8 mouse cellular contexts compared by ENCODE assay signal in the genomic region with DNA sequence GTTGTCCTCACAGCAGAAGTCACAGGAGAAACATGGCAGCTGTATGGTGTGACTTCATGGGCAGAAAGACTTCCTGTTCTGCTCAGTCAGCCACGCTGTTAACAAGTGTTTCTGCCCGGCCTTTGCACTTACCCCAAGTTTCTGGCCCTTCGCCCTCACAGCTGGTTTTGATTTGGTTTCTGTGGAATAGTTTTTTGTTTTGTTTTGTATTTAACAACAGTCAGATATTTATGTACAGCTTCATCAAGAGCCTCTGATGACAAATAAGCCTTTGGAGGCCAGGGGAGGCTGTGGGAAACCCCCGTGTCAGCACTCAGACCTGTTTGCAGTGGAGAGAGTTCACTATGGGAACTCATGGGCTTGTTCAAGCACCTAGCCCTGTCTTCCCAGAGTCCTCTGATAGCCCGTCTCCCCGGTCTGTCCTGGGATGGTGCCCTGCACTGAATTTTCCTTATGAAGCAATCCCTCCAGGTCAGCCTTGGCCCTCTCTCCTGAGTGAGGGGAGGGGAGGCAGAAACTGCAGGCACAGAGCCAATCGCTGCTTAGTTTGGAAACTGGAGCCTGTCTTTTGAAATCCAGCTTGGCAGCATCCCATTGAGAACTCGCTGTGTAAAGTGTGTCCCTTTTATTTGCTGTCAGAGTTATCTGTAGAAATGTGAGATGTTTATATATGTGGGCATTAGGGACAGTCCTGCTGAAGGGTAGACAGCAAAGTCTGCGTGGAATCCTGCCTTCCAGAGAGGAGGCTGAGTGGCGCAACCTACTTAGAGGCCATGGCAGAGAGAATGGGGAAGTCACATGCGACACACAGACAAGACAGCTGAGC.
DNase-seq lines count a peak whose midpoint lies in the region; ATAC-seq lines count a peak whose summit lies in the region.

No protein-coding gene starts in this region.

- ATAC-seq in midbrain, embryonic 14.5 days (ENCODE audit: low FRiP score, low TSS enrichment) = no peak

- no peaks in the 10 kb centered on the region for H3K9me3 ChIP-seq in midbrain, embryonic 14.5 days (ENCODE audit: control insufficient read depth, low read length)

- H3K4me3 ChIP-seq in midbrain, embryonic 14.5 days (replicated peaks; ENCODE audit: low read depth, low read length) = no peak overlapping the region

- no peaks in the 10 kb centered on the region for H3K27me3 ChIP-seq in midbrain, embryonic 14.5 days (ENCODE audit: control insufficient read depth, insufficient read depth, low read length)

- 0 out of 2 replicates have a peak overlapping the region, but pooled peaks have one; percentile 12 for H3K9ac ChIP-seq in midbrain, embryonic 14.5 days (replicated peaks; ENCODE audit: low read length)

- peaks cover 7% of the 10 kb centered on the region; the same call in 1 of the 2 replicates for H3K4me1 ChIP-seq in midbrain, embryonic 14.5 days (ENCODE audit: control insufficient read depth, insufficient read depth, low read length)

- no peak overlapping the region for H3K4me2 ChIP-seq in midbrain, embryonic 14.5 days (ENCODE audit: low read length)

- DNase-seq in cerebellum, postnatal 10 days = peak; percentile 74 to 80
- no peak for DNase-seq in cerebellum, adult 11-12 months
- DNase-seq in MEL-GATA-1-ER (ENCODE audit: extremely low read depth, low read depth) = peak; percentile 1
- peak; percentile 97 for DNase-seq in fibroblast of lung, adult 2 months (ENCODE audit: low read depth)
- peak; percentile 70 for DNase-seq in heart, postnatal 25 days (ENCODE audit: low spot score)
- peak; percentile 34 for DNase-seq in layer of hippocampus, adult 9-11 months
- peak; percentile 70 for DNase-seq in midbrain, embryonic 14.5 days
- DNase-seq in urinary bladder, postnatal 25 days (ENCODE audit: low spot score) = peak; percentile 56

- intact Hi-C loops in heart, postnatal 25 days (cut with DNase I) = no loop called here

- H3K36me3 ChIP-seq in midbrain, embryonic 14.5 days (ENCODE audit: control insufficient read depth, insufficient read depth, low read length) = no peaks in the 10 kb centered on the region

- H3K27ac ChIP-seq in midbrain, embryonic 14.5 days (replicated peaks; ENCODE audit: low read depth, low read length) = no peak overlapping the region

- WGBS in midbrain, embryonic 14.5 days = 36% methylated on average over 11 of the region's 11 CpGs
